In genomic region chr11:40715524-40715923, GRCm38 (mm10) we compare ENCODE assay signal across 15 mouse cellular contexts. TPM values are rescaled to one million over a fixed set of nuclear protein-coding genes. Genes with fewer than 3 reads are reported as not detected.
DNase-seq lines count a peak whose midpoint lies in the region; ATAC-seq and TF ChIP-seq lines count a peak whose summit lies in the region.
"Had no signal": no experiment of that assay in that cellular context is flagged by ENCODE, and none has a peak within 500 bp of the region (broad histone marks: within the 10 kb centered on the region; RNA-seq: fewer than 3 reads in every experiment).

No protein-coding gene starts in this region.

- H3K9ac ChIP-seq in liver, embryonic 14.5 days (replicated peaks): no peak overlapping the region
- H3K9ac ChIP-seq in liver, embryonic 12.5 days: no peak overlapping the region

- peaks cover 97% of the 10 kb centered on the region for H3K36me3 ChIP-seq in liver, embryonic 14.5 days (replicated peaks; ENCODE audit: control insufficient read depth, insufficient read depth, low read depth)
- peaks cover 98% of the 10 kb centered on the region for H3K36me3 ChIP-seq in liver, embryonic 12.5 days

- TF ChIP-seq EP300 in liver, embryonic 14.5 days (IDR thresholded peaks at IDR 0.05; ENCODE audit: low read depth): no peak

- no peak for ATAC-seq in liver, embryonic 14.5 days (ENCODE audit: insufficient read depth)
- no peak for ATAC-seq in liver, embryonic 12.5 days
- ATAC-seq in common myeloid progenitor, adult 5-6 weeks (replicated peaks; ENCODE audit: low read depth, poor library complexity, severe bottlenecking): 0 out of 2 replicates have a peak, but pooled peaks have one; percentile 45
- ATAC-seq: inflammation-experienced regulatory T-cells, adult 6 months had no signal

- 91% methylated on average over 5 of the region's 5 CpGs for WGBS in liver, embryonic 14.5 days (ENCODE audit: insufficient replicate concordance)
- WGBS in liver, embryonic 12.5 days (ENCODE audit: insufficient replicate concordance): 92% methylated on average over 5 of the region's 5 CpGs

- peak; percentile 4 for DNase-seq in embryo, embryonic 11 days
- DNase-seq in embryo, embryonic 9.5 days (ENCODE audit: extremely low spot score): no peak
- no peak for DNase-seq in liver, embryonic 14.5 days (ENCODE audit: low read depth in 3 of 3, low spot score in 3 of 3)
- DNase-seq in CD4-positive helper T cell, adult 2 months (ENCODE audit: low read depth, low spot score): peak; percentile 24
- DNase-seq in spleen, postnatal 14 days (ENCODE audit: low spot score in 2 of 2): no peak
- no peak for DNase-seq in urinary bladder, postnatal 25 days (ENCODE audit: low spot score)
- DNase-seq: adrenal gland, postnatal 36 days; cerebellum, adult 11-12 months; heart, adult 18-20 months; heart, postnatal 14 days had no signal

- peak; percentile 43 for TF ChIP-seq CTCF in liver, embryonic 14.5 days (IDR thresholded peaks at IDR 0.05; ENCODE audit: low read depth)

- no peak overlapping the region for H3K27ac ChIP-seq in liver, embryonic 14.5 days
- no peak overlapping the region for H3K27ac ChIP-seq in liver, embryonic 12.5 days

- H3K9me3 ChIP-seq in liver, embryonic 14.5 days (ENCODE audit: control insufficient read depth, low read length): no peaks in the 10 kb centered on the region
- no peaks in the 10 kb centered on the region for H3K9me3 ChIP-seq in liver, embryonic 12.5 days (replicated peaks)
- H3K9me3 ChIP-seq: megakaryocyte, embryonic 14.5 days had no signal

- no peaks in the 10 kb centered on the region for H3K4me1 ChIP-seq in liver, embryonic 14.5 days (replicated peaks; ENCODE audit: control insufficient read depth in 2 of 2, insufficient read depth in 2 of 2, low read length in 1 of 2)
- no peaks in the 10 kb centered on the region for H3K4me1 ChIP-seq in liver, embryonic 12.5 days

- H3K4me2 ChIP-seq in liver, embryonic 14.5 days (ENCODE audit: low read depth): no peak overlapping the region
- H3K4me2 ChIP-seq in liver, embryonic 12.5 days: no peak overlapping the region

- no peaks in the 10 kb centered on the region for H3K27me3 ChIP-seq in liver, embryonic 14.5 days (ENCODE audit: control insufficient read depth, insufficient read depth, low read length)
- no peaks in the 10 kb centered on the region for H3K27me3 ChIP-seq in liver, embryonic 12.5 days (replicated peaks)
- H3K27me3 ChIP-seq: megakaryocyte, embryonic 14.5 days had no signal

- H3K4me3 ChIP-seq in liver, embryonic 14.5 days (ENCODE audit: insufficient read depth in 1 of 2, low read depth in 2 of 2, low read length in 2 of 2): no peak overlapping the region
- no peak overlapping the region for H3K4me3 ChIP-seq in liver, embryonic 12.5 days
- H3K4me3 ChIP-seq: megakaryocyte, embryonic 14.5 days; myocyte had no signal

RNA-seq across cellular contexts. Expression of gene Hmmr, which starts 17.7 kb away (rescaled TPM):
- 23.1 and 31.0 TPM in 2 replicates for polyA plus RNA-seq in liver, embryonic 14.5 days (2012; rRNA removed)
- 56.0 and 58.7 TPM in 2 replicates for polyA plus RNA-seq in liver, embryonic 14.5 days (2014; fragmentation: Nextera tagmentation; extraction: Ambion mirVana)
- polyA plus RNA-seq in liver, embryonic 12.5 days (2016; fragmentation: Nextera tagmentation; extraction: Ambion mirVana): 80.7 and 80.9 TPM in 2 replicates
- total RNA-seq in common myeloid progenitor, adult 5-6 weeks (2017): 93.3 and 111 TPM in 2 replicates

RNA-seq across cellular contexts. Expression of gene Nudcd2, which starts 17.9 kb away (rescaled TPM):
- 21.0 and 29.2 TPM in 2 replicates for polyA plus RNA-seq in liver, embryonic 14.5 days (2012; rRNA removed)
- polyA plus RNA-seq in liver, embryonic 14.5 days (2014; fragmentation: Nextera tagmentation; extraction: Ambion mirVana): 79.6 and 82.8 TPM in 2 replicates
- polyA plus RNA-seq in liver, embryonic 12.5 days (2016; fragmentation: Nextera tagmentation; extraction: Ambion mirVana): 128 TPM in 2 replicates
- total RNA-seq in common myeloid progenitor, adult 5-6 weeks (2017): 173 and 217 TPM in 2 replicates

RNA-seq across cellular contexts. Expression of gene Mat2b, which starts 20.5 kb away (rescaled TPM):
- polyA plus RNA-seq in liver, embryonic 14.5 days (2012; rRNA removed): 21.9 and 30.3 TPM in 2 replicates
- polyA plus RNA-seq in liver, embryonic 14.5 days (2014; fragmentation: Nextera tagmentation; extraction: Ambion mirVana): 58.2 and 61.4 TPM in 2 replicates
- polyA plus RNA-seq in liver, embryonic 12.5 days (2016; fragmentation: Nextera tagmentation; extraction: Ambion mirVana): 64.8 and 65.8 TPM in 2 replicates
- total RNA-seq in common myeloid progenitor, adult 5-6 weeks (2017): 112 and 124 TPM in 2 replicates

RNA-seq across cellular contexts. Expression of gene Ccng1, which starts 39.6 kb away (rescaled TPM):
- polyA plus RNA-seq in liver, embryonic 14.5 days (2012; rRNA removed): 4.3 and 6.7 TPM in 2 replicates
- 20.4 and 22.2 TPM in 2 replicates for polyA plus RNA-seq in liver, embryonic 14.5 days (2014; fragmentation: Nextera tagmentation; extraction: Ambion mirVana)
- polyA plus RNA-seq in liver, embryonic 12.5 days (2016; fragmentation: Nextera tagmentation; extraction: Ambion mirVana): 32.1 and 32.9 TPM in 2 replicates
- 71.8 and 83.1 TPM in 2 replicates for total RNA-seq in common myeloid progenitor, adult 5-6 weeks (2017)

Comparison
In these comparisons a context has a peak if more than half of its experiments do, and no peak if none do; other contexts are left out.
1. DNase-seq: peak in embryo, embryonic 11 days (single experiment) and CD4-positive helper T cell, adult 2 months (single experiment); none in embryo, embryonic 9.5 days (single experiment), liver, embryonic 14.5 days (0 of 3), spleen, postnatal 14 days (0 of 2) and urinary bladder, postnatal 25 days (single experiment).